Comparison of ENCODE assay signal across 16 mouse cellular contexts in genomic region chr2:102033818-102034512, GRCm38 (mm10).
DNase-seq lines count a peak whose midpoint lies in the region; ATAC-seq and TF ChIP-seq lines count a peak whose summit lies in the region.
"Had no signal": no experiment of that assay in that cellular context is flagged by ENCODE, and none has a peak within 500 bp of the region (broad histone marks: within the 10 kb centered on the region; RNA-seq: fewer than 3 reads in every experiment).

No protein-coding gene starts in this region.

- DNase-seq in hindbrain, embryonic 14.5 days (ENCODE audit: low spot score) = no peak
- DNase-seq in hindbrain, embryonic 11.5 days (ENCODE audit: low spot score) = no peak
- no peak for DNase-seq in neural tube, embryonic 10.5 days (ENCODE audit: extremely low spot score, low spot score)
- DNase-seq in thymus, postnatal 25 days = peak; percentile 61
- DNase-seq in kidney, adult 11 months = no peak
- no peak for DNase-seq in gastrocnemius, adult 2 months
- DNase-seq: adrenal gland, postnatal 10 days; heart, adult 18-20 months; kidney, adult 2 months; kidney, postnatal 25 days; right cerebral cortex, postnatal 4 days had no signal

- no peak overlapping the region for H3K4me2 ChIP-seq in hindbrain, embryonic 14.5 days (replicated peaks)
- H3K4me2 ChIP-seq in hindbrain, embryonic 11.5 days (replicated peaks; ENCODE audit: low read depth, low read length) = no peak overlapping the region
- no peak overlapping the region for H3K4me2 ChIP-seq in neural tube, embryonic 13.5 days
- no peak overlapping the region for H3K4me2 ChIP-seq in forebrain, embryonic 15.5 days (replicated peaks)
- H3K4me2 ChIP-seq: liver, embryonic 12.5 days had no signal

- 56% methylated on average over 9 of the region's 9 CpGs for WGBS in hindbrain, embryonic 14.5 days
- WGBS in hindbrain, embryonic 11.5 days = 76% methylated on average over 9 of the region's 9 CpGs
- 53% methylated on average over 9 of the region's 9 CpGs for WGBS in neural tube, embryonic 13.5 days
- 56% methylated on average over 9 of the region's 9 CpGs for WGBS in forebrain, embryonic 15.5 days

- no peak overlapping the region for H3K4me3 ChIP-seq in hindbrain, embryonic 14.5 days (replicated peaks; ENCODE audit: low read length)
- no peak overlapping the region for H3K4me3 ChIP-seq in hindbrain, embryonic 11.5 days (ENCODE audit: low read depth, low read length)
- no peak overlapping the region for H3K4me3 ChIP-seq in neural tube, embryonic 13.5 days
- no peak overlapping the region for H3K4me3 ChIP-seq in forebrain, embryonic 15.5 days
- H3K4me3 ChIP-seq in gastrocnemius, adult 2 months = no peak overlapping the region
- H3K4me3 ChIP-seq: embryonic facial prominence, embryonic 10.5 days; erythroblast, embryonic 14.5 days; liver, embryonic 12.5 days had no signal

- H3K9me3 ChIP-seq in hindbrain, embryonic 14.5 days (ENCODE audit: control insufficient read depth, low read length) = no peaks in the 10 kb centered on the region
- H3K9me3 ChIP-seq in hindbrain, embryonic 11.5 days (ENCODE audit: control insufficient read depth, low read length) = no peaks in the 10 kb centered on the region
- no peaks in the 10 kb centered on the region for H3K9me3 ChIP-seq in neural tube, embryonic 13.5 days
- no peaks in the 10 kb centered on the region for H3K9me3 ChIP-seq in forebrain, embryonic 15.5 days
- H3K9me3 ChIP-seq: embryonic facial prominence, embryonic 10.5 days; liver, embryonic 12.5 days had no signal

- H3K4me1 ChIP-seq in hindbrain, embryonic 14.5 days (replicated peaks; ENCODE audit: control insufficient read depth, insufficient read depth, low read length) = peaks cover 63% of the 10 kb centered on the region
- H3K4me1 ChIP-seq in hindbrain, embryonic 11.5 days (replicated peaks; ENCODE audit: control insufficient read depth, insufficient read depth, low read length) = peaks cover 13% of the 10 kb centered on the region
- peaks cover 85% of the 10 kb centered on the region for H3K4me1 ChIP-seq in neural tube, embryonic 13.5 days (replicated peaks)
- H3K4me1 ChIP-seq in forebrain, embryonic 15.5 days = peaks cover 62% of the 10 kb centered on the region

- no peak for ATAC-seq in hindbrain, embryonic 14.5 days (ENCODE audit: low FRiP score)
- no peak for ATAC-seq in hindbrain, embryonic 11.5 days (ENCODE audit: low FRiP score)
- ATAC-seq in neural tube, embryonic 13.5 days (ENCODE audit: low read depth) = no peak
- ATAC-seq in forebrain, embryonic 15.5 days (replicated peaks) = no peak
- ATAC-seq: liver, embryonic 12.5 days had no signal

- no peak overlapping the region for H3K9ac ChIP-seq in hindbrain, embryonic 14.5 days
- H3K9ac ChIP-seq in hindbrain, embryonic 11.5 days (ENCODE audit: low read depth, low read length) = no peak overlapping the region
- 0 out of 2 replicates have a peak overlapping the region, but pooled peaks have one; percentile 42 for H3K9ac ChIP-seq in neural tube, embryonic 13.5 days
- H3K9ac ChIP-seq in forebrain, embryonic 15.5 days (replicated peaks) = no peak overlapping the region
- H3K9ac ChIP-seq: liver, embryonic 12.5 days had no signal

- peak overlapping the region; percentile 55; the same call in 1 of the 2 replicates for H3K27ac ChIP-seq in hindbrain, embryonic 14.5 days
- H3K27ac ChIP-seq in hindbrain, embryonic 11.5 days (ENCODE audit: low read depth, low read length) = no peak overlapping the region
- H3K27ac ChIP-seq in neural tube, embryonic 13.5 days (replicated peaks) = peak overlapping the region; percentile 40
- 0 out of 2 replicates have a peak overlapping the region, but pooled peaks have one; percentile 27 for H3K27ac ChIP-seq in forebrain, embryonic 15.5 days (replicated peaks)
- H3K27ac ChIP-seq in gastrocnemius, adult 2 months = no peak overlapping the region
- H3K27ac ChIP-seq: embryonic facial prominence, embryonic 10.5 days; liver, embryonic 12.5 days had no signal

- H3K27me3 ChIP-seq in hindbrain, embryonic 14.5 days (ENCODE audit: control insufficient read depth, insufficient read depth, low read length) = no peaks in the 10 kb centered on the region
- H3K27me3 ChIP-seq in hindbrain, embryonic 11.5 days (ENCODE audit: control insufficient read depth, insufficient read depth, low read length) = no peaks in the 10 kb centered on the region
- H3K27me3 ChIP-seq in neural tube, embryonic 13.5 days = no peaks in the 10 kb centered on the region
- H3K27me3 ChIP-seq in forebrain, embryonic 15.5 days = no peaks in the 10 kb centered on the region
- H3K27me3 ChIP-seq: liver, embryonic 12.5 days had no signal

- H3K36me3 ChIP-seq in hindbrain, embryonic 14.5 days (replicated peaks; ENCODE audit: control insufficient read depth, insufficient read depth) = no peaks in the 10 kb centered on the region
- H3K36me3 ChIP-seq in hindbrain, embryonic 11.5 days (ENCODE audit: control insufficient read depth, insufficient read depth, low read length) = no peaks in the 10 kb centered on the region
- H3K36me3 ChIP-seq in neural tube, embryonic 13.5 days = no peaks in the 10 kb centered on the region
- no peaks in the 10 kb centered on the region for H3K36me3 ChIP-seq in forebrain, embryonic 15.5 days
- H3K36me3 ChIP-seq: embryonic facial prominence, embryonic 10.5 days; liver, embryonic 12.5 days had no signal

- intact Hi-C loops in gastrocnemius, adult 2 months (cut with DNase I) = loop anchor here (5.0 kb wide), 2 partner anchors 127 to 418 kb away; partner anchors contain the start of gene Fjx1

- TF ChIP-seq CTCF in gastrocnemius, adult 2 months (IDR thresholded peaks at IDR 0.05) = no peak

Comparison
In these comparisons a context has a peak if more than half of its experiments do, and no peak if none do; other contexts are left out.
1. H3K27ac ChIP-seq: peak in hindbrain, embryonic 14.5 days (single experiment), neural tube, embryonic 13.5 days (single experiment) and forebrain, embryonic 15.5 days (single experiment); none in hindbrain, embryonic 11.5 days (single experiment) and gastrocnemius, adult 2 months (single experiment).